Mouse (Mus musculus) heart, postnatal 0 days (tissue): ENCODE results near the gene Obsl1. TPM values are rescaled to one million over a fixed set of nuclear protein-coding genes. Genes with fewer than 3 reads are reported as not detected.

Experiments
- ATAC-seq: fragments of 200-750 bp; cut with Nextera tagmentation; 2 replicates; pipeline ENCODE4 v1.8.0; 2017; ENCODE audit warnings: low read depth, moderate number of reproducible peaks, moderate library complexity; ENCODE audit not compliant: insufficient read depth
- DNase-seq: peaks from one replicate; pipeline ENCODE4 v3.0.0-alpha.2; 2016; ENCODE audit warnings: low spot score
- H3K27ac ChIP-seq: fragments of 300-500 bp; sonication (generic); 2 replicates; pipeline ENCODE4 v1.5.1; 2014; ENCODE audit warnings: low read depth, mild to moderate bottlenecking
- H3K27me3 ChIP-seq: fragments of 300-500 bp; sonication (generic); 2 replicates; pipeline ENCODE4 v1.6.1; 2014; ENCODE audit warnings: low read length, mixed read lengths; ENCODE audit not compliant: control insufficient read depth, insufficient read depth
- H3K36me3 ChIP-seq: fragments of 300-500 bp; sonication (generic); replicated peaks from 2 replicates; pipeline ENCODE4 v1.6.1; 2014; ENCODE audit warnings: low read length, mixed read lengths; ENCODE audit not compliant: control insufficient read depth, insufficient read depth
- H3K4me1 ChIP-seq: fragments of 300-500 bp; sonication (generic); 2 replicates; pipeline ENCODE4 v1.6.1; 2014; ENCODE audit warnings: antibody characterized with exemption; ENCODE audit not compliant: control insufficient read depth, insufficient read depth
- H3K4me2 ChIP-seq: fragments of 300-500 bp; sonication (generic); 2 replicates; pipeline ENCODE4 v1.6.1; 2014; ENCODE audit warnings: low read depth, mild to moderate bottlenecking, low read length, moderate library complexity
- H3K4me3 ChIP-seq: fragments of 300-500 bp; sonication (generic); 2 replicates; pipeline ENCODE4 v1.5.1; 2014; ENCODE audit warnings: low read depth, low read length
- H3K9ac ChIP-seq: fragments of 300-500 bp; sonication (generic); replicated peaks from 2 replicates; pipeline ENCODE4 v1.6.1; 2014; ENCODE audit warnings: low read depth, low read length, mixed read lengths
- H3K9me3 ChIP-seq: fragments of 300-500 bp; sonication (generic); replicated peaks from 2 replicates; pipeline ENCODE4 v1.6.1; 2016; ENCODE audit warnings: low read length; ENCODE audit not compliant: control insufficient read depth
- CTCF ChIP-seq: IDR thresholded peaks from 2 replicates; pipeline ENCODE4 v1.5.1; 2016; ENCODE audit warnings: antibody characterized with exemption, control low read depth, low read depth
- EP300 ChIP-seq: IDR thresholded peaks from 2 replicates; pipeline ENCODE4 v1.6.1; 2016; ENCODE audit warnings: antibody characterized with exemption, low read depth
- WGBS: fragments of 180-500 bp; shearing (Covaris S2); extraction: QIAGEN DNeasy Blood & Tissue Kit; methylation state at CpG from one replicate; pipeline ENCODE4 v1.1.7; 2014; 5-methylcytosine and 5-hydroxymethylcytosine counted together
- polyA plus RNA-seq: library from polyadenylated mRNA; unstranded; fragments of >200 nt; fragmentation: Nextera tagmentation; extraction: Ambion mirVana; gene quantifications from 2 replicates; pipeline ENCODE4 v1.2.1, GENCODE M21; 2015
- total RNA-seq: library from RNA; depleted of rRNA; stranded (reverse); fragments of >200 nt; gene quantifications from 2 replicates; pipeline ENCODE4 v1.2.3, GENCODE M21; 2014; ENCODE audit warnings: low replicate concordance

Obsl1 gene
- total and polyA plus RNA-seq, 2 experiments from 2014 or later, result 45.8 to 293 TPM

DNA sequence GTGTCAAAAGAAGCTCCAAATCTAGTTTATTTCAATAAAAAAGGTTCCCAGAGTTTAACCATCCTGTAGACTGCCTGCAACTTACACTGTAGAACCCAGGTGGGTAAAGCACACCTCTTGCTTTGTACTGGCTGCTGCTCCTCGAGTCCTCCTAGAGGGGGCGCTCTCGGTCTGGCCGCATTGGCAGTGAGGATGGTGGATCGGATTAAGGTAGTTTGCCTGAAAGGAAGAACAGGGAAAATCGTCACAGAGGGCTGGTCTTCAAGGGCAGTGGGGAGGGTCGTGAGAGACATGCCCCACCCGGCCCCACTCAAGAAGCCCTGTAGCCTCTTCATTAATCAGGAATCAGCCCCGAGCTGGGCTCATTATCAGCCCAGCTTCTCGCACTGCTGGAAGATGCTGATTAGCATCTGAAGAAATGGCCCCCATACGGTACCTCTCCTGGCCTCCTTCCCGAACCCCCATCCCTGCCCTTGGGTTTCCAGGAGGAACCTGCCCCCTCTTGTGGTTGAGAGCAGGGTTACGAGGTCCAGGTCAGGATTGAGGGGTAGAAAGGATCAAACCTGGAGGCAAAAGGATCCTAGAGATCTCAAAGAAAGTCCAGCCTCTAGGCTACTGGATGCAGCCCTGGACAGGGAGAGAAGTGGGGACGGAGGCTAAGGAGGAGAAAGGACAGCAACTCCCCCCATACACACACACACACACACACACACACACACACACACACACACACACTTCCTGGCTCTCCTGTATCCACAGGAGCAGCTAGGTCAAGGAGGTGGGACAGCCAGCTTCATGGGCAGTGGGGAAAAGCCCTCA, 49.3 kb downstream of the Obsl1 start:
- H3K27me3 ChIP-seq, result peaks cover 49% of the 10 kb centered on the region
- 18% methylated on average over 14 of the region's 14 CpGs for WGBS
- H3K4me2 ChIP-seq, result no peak overlapping the region
- H3K27ac ChIP-seq, result no peak overlapping the region
- no peak overlapping the region for H3K4me3 ChIP-seq
- H3K4me1 ChIP-seq, result peaks cover 6% of the 10 kb centered on the region
- ATAC-seq (no peak), DNase-seq (no peak)
- H3K9ac ChIP-seq, result no peak overlapping the region
- TF ChIP-seq EP300 (no peak), CTCF (peak; percentile 33)
- H3K9me3 ChIP-seq, result no peaks in the 10 kb centered on the region
- H3K36me3 ChIP-seq, result no peaks in the 10 kb centered on the region

DNA sequence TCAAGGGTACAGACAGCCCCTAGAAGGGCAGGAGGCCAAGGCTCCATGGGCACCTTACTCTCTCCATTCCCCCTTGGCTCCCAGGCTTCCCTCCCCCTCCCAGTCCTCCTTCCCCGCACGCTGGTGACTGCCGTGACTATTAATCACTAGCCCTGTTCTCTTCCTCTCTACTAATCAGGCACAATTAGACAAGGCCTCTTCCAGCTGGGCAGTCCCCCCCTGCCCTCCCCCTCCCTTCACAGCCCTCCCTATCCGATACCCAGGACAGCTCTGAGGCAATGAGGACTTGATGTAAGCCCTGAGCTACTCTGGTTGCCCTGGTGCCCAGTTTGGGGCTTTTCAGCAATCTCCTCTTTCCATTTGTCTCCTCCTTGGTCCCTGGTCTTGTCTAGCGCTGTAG, 50.3 kb downstream of the Obsl1 start:
- WGBS, result 45% methylated on average over 5 of the region's 5 CpGs
- DNase-seq, result no peak
- TF ChIP-seq EP300 (no peak), CTCF (no peak)
- peaks cover 6% of the 10 kb centered on the region for H3K4me1 ChIP-seq
- no peak overlapping the region for H3K27ac ChIP-seq
- no peak overlapping the region for H3K4me2 ChIP-seq
- H3K9me3 ChIP-seq, result no peaks in the 10 kb centered on the region
- peaks cover 59% of the 10 kb centered on the region for H3K27me3 ChIP-seq
- H3K9ac ChIP-seq, result no peak overlapping the region
- H3K4me3 ChIP-seq, result no peak overlapping the region
- no peak for ATAC-seq
- H3K36me3 ChIP-seq, result no peaks in the 10 kb centered on the region

DNA sequence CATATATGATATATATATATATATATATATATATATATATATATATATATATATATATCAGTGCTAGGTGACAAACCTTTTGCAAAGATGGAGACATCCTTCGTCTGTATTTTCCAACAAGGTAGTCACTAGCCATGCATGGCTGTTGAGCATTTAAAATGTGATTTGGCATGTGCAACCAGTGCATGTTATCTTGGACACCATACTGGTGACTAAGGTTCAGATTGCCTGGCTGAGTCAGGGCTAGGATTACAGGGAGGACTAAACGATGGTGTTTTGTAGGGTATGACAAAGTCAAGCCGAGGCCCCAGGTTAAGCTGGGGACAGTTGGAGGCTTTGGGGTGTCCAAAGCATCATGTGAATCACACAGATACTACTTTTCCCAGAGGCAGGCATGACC, 50.8 kb downstream of the Obsl1 start:
- H3K36me3 ChIP-seq, result no peaks in the 10 kb centered on the region
- no peaks in the 10 kb centered on the region for H3K9me3 ChIP-seq
- H3K4me2 ChIP-seq, result no peak overlapping the region
- no peak for DNase-seq
- TF ChIP-seq EP300 (no peak), CTCF (no peak)
- H3K4me1 ChIP-seq, result peaks cover 6% of the 10 kb centered on the region
- H3K9ac ChIP-seq, result no peak overlapping the region
- 68% methylated on average over 3 of the region's 3 CpGs for WGBS
- H3K27ac ChIP-seq, result no peak overlapping the region
- H3K4me3 ChIP-seq, result no peak overlapping the region
- H3K27me3 ChIP-seq, result peaks cover 64% of the 10 kb centered on the region
- ATAC-seq, result no peak

DNA sequence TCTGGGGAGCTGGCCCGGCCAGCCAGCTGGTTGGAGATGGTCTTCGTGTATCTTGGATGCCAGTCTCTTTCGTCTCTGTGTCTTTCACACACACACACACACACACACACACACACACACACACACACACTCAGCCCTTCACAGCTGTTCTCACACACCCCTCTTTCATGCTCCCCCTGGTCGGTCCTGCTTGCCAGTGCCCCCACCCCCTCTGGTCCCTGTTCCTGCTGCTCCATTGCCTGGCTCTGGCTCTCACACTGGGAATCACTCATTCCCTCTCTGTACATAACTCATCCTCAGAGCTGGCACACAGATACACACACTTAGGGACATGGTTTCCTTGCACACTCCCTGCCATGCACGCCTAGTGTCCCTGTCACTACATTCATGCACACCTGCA, 54.4 kb downstream of the Obsl1 start:
- DNase-seq (no peak), ATAC-seq (no peak)
- no peak overlapping the region for H3K27ac ChIP-seq
- no peak overlapping the region for H3K4me2 ChIP-seq
- TF ChIP-seq EP300 (no peak), CTCF (no peak)
- H3K36me3 ChIP-seq, result no peaks in the 10 kb centered on the region
- H3K4me3 ChIP-seq, result no peak overlapping the region
- H3K27me3 ChIP-seq, result peaks cover 81% of the 10 kb centered on the region
- no peak overlapping the region for H3K9ac ChIP-seq
- H3K4me1 ChIP-seq, result peaks cover 12% of the 10 kb centered on the region; the same call in 1 of the 2 replicates
- WGBS, result 80% methylated on average over 5 of the region's 5 CpGs
- H3K9me3 ChIP-seq, result no peaks in the 10 kb centered on the region

DNA sequence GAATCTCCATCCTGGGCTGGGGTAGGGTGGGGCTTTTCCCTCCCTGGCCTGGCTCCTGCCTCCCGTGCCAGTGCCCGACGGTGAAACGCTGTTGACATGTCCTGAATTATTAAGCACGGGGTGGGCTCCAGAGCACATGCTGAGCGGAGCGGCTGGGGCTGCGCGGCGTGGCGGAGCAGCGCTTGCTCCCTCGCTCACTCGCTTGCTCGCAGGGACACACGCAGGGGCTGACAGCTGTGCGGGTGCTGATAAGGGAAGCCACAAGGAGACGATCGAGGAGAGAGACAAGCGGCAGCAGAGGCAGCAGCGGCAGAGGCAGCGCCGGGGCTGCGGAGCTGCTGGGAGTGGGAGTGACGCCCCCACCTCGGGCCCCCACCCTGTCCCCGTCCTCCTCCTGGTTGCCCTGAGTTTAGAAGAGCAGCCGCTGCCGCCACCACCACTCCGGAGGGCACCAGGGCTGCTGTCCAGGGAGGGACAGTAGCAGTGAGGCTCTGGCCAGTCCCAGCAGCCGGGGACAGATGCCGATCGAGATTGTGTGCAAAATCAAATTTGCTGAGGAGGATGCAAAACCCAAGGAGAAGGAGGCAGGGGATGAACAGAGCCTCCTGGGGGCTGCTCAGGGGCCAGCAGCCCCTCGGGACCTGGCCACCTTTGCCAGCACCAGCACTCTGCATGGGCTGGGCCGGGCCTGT, 55.8 kb downstream of the Obsl1 start, which contains the start of gene Asic4:
TSS of gene Asic4 (plus strand) at position 123 of the 692 bp plus-strand sequence.
- peaks cover 77% of the 10 kb centered on the region for H3K27me3 ChIP-seq
- H3K36me3 ChIP-seq, result no peaks in the 10 kb centered on the region
- peak within 1 kb of the TSS; percentile 29 for H3K4me3 ChIP-seq
- no peaks in the 10 kb centered on the region for H3K9me3 ChIP-seq
- TF ChIP-seq EP300, result no peak
- TF ChIP-seq CTCF, result no peak
- ATAC-seq (no peak), DNase-seq (no peak)
- no peak within 1 kb of the TSS for H3K27ac ChIP-seq
- peak within 1 kb of the TSS; percentile 20; the same call in 1 of the 2 replicates for H3K9ac ChIP-seq
- WGBS, result 1% methylated on average over 28 of the region's 35 CpGs
- peak within 1 kb of the TSS; percentile 39 for H3K4me2 ChIP-seq
- peaks cover 20% of the 10 kb centered on the region for H3K4me1 ChIP-seq
